Mouse (Mus musculus): Measurements from ENCODE around the gene Atp1b2.

GRCm38 (mm10) chr11:69565131-69565530 is 40.6 kb downstream of the Atp1b2 start:
- no peak for TF ChIP-seq CTCF (IDR thresholded peaks at IDR 0.05 in 2 of 3, conservative IDR thresholded peaks at IDR 0.05 in 1 of 3; ENCODE audit: control insufficient read depth in 1 of 3, insufficient read depth in 1 of 3, low read depth in 2 of 3, low read length in 3 of 3, poor library complexity in 1 of 3, severe bottlenecking in 1 of 3)
- no peak for TF ChIP-seq POLR2A (IDR thresholded peaks at IDR 0.05; ENCODE audit: control insufficient read depth in 1 of 2, insufficient read depth in 1 of 2, low read depth in 1 of 2, low read length in 2 of 2, poor library complexity in 1 of 2)
- TF ChIP-seq EP300 (IDR thresholded peaks at IDR 0.05; ENCODE audit: low read depth in 1 of 2, low read length in 2 of 2), result no peak
- no peak for TF ChIP-seq CHD2 (IDR thresholded peaks at IDR 0.05; ENCODE audit: low read length)
- no peak for TF ChIP-seq GABPA (IDR thresholded peaks at IDR 0.05; ENCODE audit: low read depth, low read length)
- no peak for TF ChIP-seq TCF12 (IDR thresholded peaks at IDR 0.05; ENCODE audit: low read depth, low read length)
- TF ChIP-seq ETS1 (IDR thresholded peaks at IDR 0.05; ENCODE audit: low read depth, low read length), result no peak
- no peak for TF ChIP-seq MXI1 (IDR thresholded peaks at IDR 0.05; ENCODE audit: low read depth, low read length)
- TF ChIP-seq MEF2A (IDR thresholded peaks at IDR 0.05; ENCODE audit: extremely low read depth, insufficient replicate concordance, low read depth, low read length, poor library complexity, severe bottlenecking), result no peak
- TF ChIP-seq MAFK (IDR thresholded peaks at IDR 0.05; ENCODE audit: borderline replicate concordance, low read depth, low read length), result no peak
- TF ChIP-seq MAZ (IDR thresholded peaks at IDR 0.05; ENCODE audit: low read depth, low read length), result no peak
- no peak for TF ChIP-seq POLR2AphosphoS2 (IDR thresholded peaks at IDR 0.05; ENCODE audit: low read length)
